Mouse (Mus musculus) CD4-positive helper T cell, adult 2 months (primary cell): Measurements from ENCODE around the gene Tmsb10.

ENCODE experiments used
- DNase-seq: peaks from one replicate; pipeline ENCODE4 v3.0.0-alpha.2; 2012; ENCODE audit warnings: low read depth, missing footprints, low spot score

Gene Tmsb10

DNA sequence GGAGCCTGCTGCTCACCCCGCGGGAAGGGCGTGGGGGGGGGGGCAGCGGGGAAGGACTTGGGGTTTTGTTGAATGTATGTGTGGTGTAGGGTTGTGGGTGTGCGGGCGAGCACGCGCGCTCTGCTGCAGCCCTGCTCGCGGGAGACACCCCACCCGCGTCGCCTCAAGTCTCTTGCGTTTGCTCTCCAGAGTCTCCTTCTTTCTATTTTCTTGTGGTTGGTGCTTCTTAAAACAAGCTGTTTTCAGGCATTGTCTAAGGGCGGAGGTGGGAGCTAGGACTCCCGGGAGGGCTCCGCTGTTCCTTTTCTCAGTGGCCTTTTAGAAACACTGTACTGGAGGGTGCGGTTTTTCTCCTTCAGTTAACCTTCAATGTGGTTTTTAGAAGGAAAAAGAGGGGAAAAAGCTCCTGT is at the start of gene Tmsb10:
Gene Tmsb10, minus strand, starts transcription at position 87 of the 410 bp plus-strand sequence.
- no peak for DNase-seq

- no peak for DNase-seq
Measured at GRCm38 (mm10) chr6:73003601-73004000, 45.1 kb upstream of the Tmsb10 start.

DNA sequence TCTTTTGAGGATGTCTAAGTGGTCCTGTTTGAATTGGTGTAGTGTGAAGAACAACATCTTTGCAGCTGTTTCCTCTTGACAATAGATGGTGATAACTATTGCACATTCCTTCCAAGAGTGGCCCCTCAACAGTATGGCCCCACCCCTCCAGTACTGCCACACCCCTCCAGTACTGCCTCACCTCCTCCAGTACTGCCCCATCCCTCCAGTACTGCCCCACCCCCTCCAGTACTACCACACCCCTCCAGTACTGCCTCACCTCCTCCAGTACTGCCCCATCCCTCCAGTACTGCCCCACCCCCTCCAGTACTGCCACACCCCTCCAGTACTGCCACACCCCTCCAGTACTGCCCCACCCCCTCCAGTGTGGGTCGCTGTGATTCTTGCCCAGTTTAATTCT is 43.8 kb upstream of the Tmsb10 start:
- DNase-seq = no peak

- DNase-seq = no peak
Measured at GRCm38 (mm10) chr6:72998809-72999208, 40.3 kb upstream of the Tmsb10 start.

GRCm38 (mm10) chr6:72993688-72994082 is 35.1 kb upstream of the Tmsb10 start:
- DNase-seq = peak; percentile 57

- peak; percentile 84 for DNase-seq
Measured at GRCm38 (mm10) chr6:72993054-72993687, 34.6 kb upstream of the Tmsb10 start.

- DNase-seq = peak; percentile 67
Measured at GRCm38 (mm10) chr6:72990206-72990605, 31.7 kb upstream of the Tmsb10 start.

DNA sequence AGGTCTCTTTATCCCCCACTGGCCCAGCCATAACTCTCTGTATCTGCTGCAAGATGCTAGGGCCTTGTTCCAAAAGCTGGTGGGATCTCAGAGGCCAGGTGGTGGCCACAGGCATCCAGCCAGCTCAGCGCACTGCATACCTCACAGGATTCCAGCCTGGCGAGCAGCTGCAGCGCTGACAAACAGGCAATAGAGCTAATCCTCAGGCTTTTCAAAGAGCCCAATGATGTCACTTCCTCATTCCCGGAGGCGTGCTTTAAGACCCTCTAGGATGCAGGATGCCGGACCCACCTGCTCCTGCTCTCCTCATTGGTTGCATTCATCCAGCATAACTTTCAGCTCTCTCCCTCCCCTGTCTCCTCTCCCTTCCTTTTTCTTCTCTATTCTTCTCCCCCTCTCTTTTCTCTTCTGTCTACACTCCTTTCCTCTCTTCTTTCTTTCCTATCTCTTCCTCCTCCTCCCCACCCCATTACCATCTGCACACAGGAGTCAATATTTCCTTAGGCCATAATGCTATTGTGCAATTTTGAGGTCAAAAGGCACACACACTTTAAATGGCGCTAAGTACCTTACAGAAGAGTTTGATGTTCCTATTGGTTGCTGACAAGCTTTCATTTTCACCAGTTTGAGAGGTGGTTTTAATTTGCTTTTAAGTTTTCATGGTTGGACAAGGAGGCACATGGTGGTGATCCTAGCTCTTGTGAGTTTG is 30.6 kb upstream of the Tmsb10 start:
- peak; percentile 40 for DNase-seq

DNA sequence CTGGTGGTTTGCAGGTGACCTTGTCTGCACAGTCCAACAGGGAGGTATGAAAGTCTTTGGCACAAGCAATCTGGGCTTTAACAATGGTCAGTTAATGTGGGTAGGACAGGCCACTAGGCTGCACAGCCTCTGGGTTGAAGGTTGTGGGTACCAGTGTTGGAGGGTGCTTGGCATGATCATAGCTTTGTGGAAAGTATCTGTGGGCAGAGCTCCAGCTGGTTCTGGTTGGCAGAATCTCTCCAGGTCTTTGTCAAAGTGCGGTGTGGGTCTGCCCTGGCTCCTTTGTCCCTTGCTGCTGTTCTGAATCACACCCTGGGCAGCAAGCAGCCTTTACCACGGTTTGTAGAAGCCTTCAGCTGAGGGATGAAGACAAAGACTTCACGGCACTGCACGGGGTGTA is 24.0 kb upstream of the Tmsb10 start:
- no peak for DNase-seq

DNA sequence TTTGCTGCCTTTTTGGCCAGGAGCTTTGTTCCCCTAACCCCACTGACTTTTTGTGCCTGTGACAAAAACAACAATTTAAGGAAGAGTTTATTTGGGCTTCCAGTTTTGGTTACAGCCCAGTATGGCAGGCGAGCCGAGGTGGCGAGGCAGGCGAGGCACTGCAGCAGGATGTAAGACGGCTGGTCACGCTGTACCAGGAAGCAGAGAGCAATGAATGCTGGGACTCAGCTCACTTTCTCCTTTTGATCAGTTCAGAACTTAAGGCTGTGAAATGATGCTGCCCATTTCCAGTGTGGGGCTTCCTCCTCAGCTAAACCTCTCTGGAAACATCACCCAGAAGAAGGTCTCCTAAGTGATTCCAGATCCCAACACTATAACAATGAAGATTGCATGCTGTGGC is 23.3 kb upstream of the Tmsb10 start:
- DNase-seq = peak; percentile 61

DNA sequence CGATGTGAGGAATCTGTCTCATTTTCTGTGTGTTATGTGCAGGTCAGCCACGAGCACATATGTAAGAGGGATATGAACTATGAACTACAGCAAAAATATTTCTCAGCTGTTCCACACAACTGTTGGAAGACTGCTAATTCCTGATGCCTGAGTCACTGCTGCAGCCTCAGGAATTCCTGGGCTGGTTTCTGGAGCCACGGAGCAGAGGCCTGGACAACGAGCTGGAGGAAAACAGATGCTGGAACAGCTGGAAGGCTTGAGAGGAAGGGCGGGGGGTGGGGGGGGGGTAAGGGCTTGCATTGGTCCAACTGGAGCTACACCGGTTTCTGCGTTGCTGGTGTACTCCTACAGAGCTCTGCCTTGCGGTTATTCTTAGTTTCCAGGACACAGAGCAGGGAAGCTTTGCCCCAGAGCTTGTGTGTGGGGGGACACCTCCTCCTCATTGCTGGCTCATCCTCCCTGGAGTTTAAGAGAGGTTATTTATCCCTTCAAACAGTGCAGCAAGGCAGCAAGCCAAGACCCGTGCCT is 22.6 kb upstream of the Tmsb10 start:
- DNase-seq = no peak

GRCm38 (mm10) chr6:72976866-72977265 is 18.3 kb upstream of the Tmsb10 start:
- no peak for DNase-seq

DNA sequence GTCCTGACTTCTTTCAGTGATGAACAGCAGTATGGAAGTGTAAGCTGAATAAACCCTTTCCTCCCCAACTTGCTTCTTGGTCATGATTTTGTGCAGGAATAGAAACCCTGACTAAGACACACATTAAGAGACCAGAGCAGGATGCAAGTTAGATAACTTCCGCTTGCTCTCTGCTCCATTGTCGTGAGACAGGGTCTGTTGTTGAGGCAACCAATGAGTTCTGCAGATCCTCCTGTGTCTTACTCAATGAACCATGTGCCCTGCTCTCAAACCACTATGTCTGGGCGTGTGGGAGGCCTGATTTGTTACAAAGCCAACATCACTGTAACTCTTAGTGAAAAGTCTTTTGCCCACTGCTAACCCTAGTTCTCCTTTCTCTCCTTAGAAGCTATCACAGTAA is 12.5 kb upstream of the Tmsb10 start:
- peak; percentile 37 for DNase-seq

DNA sequence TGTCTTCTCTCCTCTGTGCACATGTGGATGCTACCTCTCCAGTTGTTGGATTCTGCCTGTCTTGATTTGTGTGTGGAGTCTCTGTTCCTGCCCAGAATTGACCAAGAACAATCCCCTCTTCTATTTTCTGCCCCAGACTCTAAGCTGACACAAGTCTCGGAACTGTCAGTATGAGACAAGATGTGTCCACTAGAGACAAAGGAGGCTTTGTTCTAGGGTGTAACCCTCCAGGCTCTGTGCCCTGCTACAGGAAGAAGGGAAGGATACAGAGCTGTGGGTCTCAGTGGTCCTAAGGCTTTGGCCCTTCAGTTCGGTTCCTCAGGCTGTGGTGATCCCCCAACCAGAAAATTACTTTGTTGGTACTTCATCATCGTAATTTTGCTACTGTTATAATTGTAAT is 11.2 kb upstream of the Tmsb10 start:
- DNase-seq = no peak

DNA sequence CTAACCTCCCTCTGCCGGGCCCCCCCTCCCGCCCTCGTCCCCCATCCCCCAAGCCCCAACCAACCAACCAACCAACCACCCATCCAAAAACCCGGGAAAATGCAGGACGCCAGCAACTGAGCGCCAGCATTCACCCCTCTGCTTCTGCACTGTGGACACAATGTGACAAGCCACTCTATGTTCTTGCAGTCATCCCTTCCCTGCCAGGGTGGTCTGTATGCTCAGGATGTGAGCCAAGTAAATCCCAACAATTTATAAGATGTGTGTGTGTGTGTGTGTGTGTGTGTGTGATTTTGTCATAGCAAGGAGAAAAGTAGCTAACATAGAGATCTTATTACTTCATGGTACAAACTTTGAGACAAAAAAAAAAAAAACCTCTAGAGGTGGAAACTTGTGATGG is 6.7 kb upstream of the Tmsb10 start:
- DNase-seq = no peak

DNA sequence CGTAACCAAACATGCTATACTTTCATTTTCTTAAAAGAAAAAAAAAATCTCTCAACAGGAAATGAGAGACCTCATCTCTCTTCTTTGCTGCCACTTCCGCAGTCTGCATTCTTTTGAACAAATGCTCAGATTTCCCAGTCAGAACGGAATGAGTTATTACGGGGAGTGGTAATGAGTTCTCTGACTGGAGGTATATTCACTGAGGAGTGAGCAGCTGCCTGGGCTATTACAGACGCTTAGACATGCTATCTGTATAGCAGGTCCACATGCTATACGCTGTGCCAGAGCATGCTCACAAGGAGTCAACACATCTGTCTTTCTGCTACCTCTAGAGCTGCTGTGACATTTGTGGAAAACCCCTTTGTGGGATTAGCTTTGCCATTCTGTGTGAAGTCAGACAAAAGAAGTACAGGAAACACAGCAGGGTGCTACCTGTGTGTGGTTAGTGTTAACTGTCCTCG is 3.8 kb upstream of the Tmsb10 start:
- peak; percentile 89 for DNase-seq

GRCm38 (mm10) chr6:72961603-72962002 is 3.1 kb upstream of the Tmsb10 start:
- DNase-seq = no peak

DNA sequence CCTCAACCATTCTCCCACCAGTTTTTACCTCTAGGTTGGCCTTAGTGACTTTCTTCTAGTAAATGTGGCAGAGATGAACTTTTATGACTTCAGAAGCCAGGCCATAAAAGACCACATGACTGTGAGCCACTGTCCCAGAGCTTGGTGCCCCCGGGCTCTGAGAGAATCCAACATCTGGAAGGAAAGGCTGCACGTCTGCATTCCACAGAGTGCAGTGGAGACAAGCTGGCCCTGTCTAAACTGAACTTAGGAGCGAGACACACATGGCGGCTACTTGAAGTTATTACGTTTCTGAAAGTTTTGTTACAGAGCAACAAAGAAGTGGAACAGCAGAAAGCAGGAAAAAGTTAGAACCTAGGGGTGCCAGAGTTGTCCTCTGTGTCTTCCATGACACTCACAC is 2.1 kb upstream of the Tmsb10 start:
- DNase-seq = no peak

DNA sequence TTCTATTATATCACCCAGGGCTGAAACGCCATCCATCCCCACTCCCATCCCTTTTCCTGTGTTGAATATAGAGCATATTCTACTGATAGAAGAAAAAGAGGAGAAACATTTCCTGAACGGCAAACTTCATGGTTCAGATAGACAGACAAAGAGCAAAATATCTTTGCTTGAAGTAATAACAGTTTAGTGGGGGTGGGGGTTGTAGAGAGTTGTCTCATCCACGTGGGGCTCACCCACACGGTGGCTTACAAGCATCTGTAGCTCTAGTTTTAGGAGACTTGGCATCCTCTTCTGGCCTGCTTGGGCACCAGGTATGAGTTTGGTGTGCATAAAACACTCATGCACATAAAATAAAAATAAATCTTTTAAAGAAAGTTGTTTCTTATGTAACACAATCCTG is 627 bp upstream of the Tmsb10 start:
- DNase-seq = peak; percentile 44

DNA sequence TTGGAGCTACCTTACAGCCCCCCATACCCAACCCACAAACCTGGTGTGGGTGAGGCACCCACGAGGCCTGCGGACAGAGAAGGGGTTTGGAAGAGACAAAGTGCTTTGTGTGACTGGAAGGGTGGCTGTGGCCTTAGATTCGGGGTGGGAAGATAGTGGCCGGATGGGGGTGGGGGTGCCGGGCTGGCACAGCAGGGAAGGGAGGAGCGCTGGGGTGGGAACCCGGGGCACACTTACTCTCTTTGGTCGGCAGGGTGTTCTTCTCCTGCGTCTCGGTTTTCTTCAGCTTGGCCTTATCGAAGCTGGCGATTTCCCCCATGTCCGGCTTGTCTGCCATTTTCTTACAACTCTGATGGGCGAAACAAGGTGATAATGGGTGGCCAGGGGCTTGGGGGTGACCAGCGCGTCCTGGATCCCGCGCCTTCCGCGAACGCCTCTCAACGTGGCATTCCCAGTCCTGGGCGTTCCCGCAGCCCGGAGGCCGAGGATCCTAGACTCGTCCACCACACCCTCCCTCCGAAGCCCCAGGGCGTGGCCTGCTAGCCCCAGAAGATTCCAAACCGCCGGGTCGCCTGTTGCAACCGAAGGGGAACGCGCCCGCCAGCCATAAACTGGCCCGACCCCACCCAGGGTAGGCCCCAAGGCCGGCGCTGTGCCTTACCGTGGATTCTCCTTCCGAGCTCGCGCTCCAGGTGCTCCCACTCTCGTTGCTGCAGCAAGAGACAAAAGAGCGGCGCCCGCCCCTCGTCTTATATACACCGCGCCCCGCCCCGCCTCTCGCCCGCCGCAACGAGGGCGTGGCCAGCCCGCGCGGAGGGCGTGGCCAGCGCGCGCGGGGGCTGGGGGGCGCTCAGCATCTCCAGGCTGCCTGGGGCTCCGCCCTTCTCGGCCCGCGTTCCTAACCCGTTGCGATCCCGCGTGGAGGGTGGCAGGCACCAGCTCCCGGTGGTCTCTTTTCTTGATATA is 589 bp downstream of the Tmsb10 start:
- peak; percentile 90 for DNase-seq

DNA sequence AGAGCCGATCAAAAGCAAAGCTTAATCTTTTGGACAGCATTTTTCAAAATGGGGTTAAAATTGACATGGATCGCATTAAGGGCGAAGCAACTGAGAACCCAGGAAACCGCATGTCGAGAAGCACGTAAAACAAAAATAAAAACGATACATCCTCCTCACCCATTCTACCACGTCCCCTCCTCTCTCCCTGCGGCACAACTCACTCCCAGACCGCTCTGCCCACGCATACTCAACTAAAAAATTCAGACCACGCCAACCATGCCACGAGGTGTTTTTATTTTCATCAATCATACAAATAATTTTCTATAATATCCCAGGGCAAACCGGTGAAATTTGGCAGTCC is 1.5 kb downstream of the Tmsb10 start:
- DNase-seq = peak; percentile 66
